Mouse (Mus musculus) stomach, embryonic 15.5 days (tissue): ENCODE results near the gene Dusp5. TPM values are rescaled to one million over a fixed set of nuclear protein-coding genes. Genes with fewer than 3 reads are reported as not detected.
"Not testable (repeated sequence)": the region's sequence is repeated elsewhere in the genome, so short reads cannot be mapped to it uniquely, and the experiment has no call there.

Experiments used
- ATAC-seq: fragments of 200-750 bp; cut with Nextera tagmentation; 2 replicates; pipeline ENCODE4 v1.8.0; 2017; ENCODE audit warnings: low read depth, moderate number of reproducible peaks, moderate TSS enrichment; ENCODE audit not compliant: insufficient read depth, low FRiP score
- H3K27ac ChIP-seq: fragments of 300-500 bp; sonication (generic); 2 replicates; pipeline ENCODE4 v1.5.1; 2015; ENCODE audit warnings: mild to moderate bottlenecking, inconsistent platforms
- H3K27me3 ChIP-seq: fragments of 300-500 bp; sonication (generic); replicated peaks from 2 replicates; pipeline ENCODE4 v1.6.1; 2015; ENCODE audit warnings: inconsistent platforms
- H3K36me3 ChIP-seq: fragments of 300-500 bp; sonication (generic); 2 replicates; pipeline ENCODE4 v1.6.1; 2015; ENCODE audit warnings: inconsistent platforms
- H3K4me1 ChIP-seq: fragments of 300-500 bp; sonication (generic); 2 replicates; pipeline ENCODE4 v1.6.1; 2015; ENCODE audit warnings: inconsistent platforms
- H3K4me2 ChIP-seq: fragments of 300-500 bp; sonication (generic); 2 replicates; pipeline ENCODE4 v1.6.1; 2015; ENCODE audit warnings: mild to moderate bottlenecking, inconsistent platforms
- H3K4me3 ChIP-seq: fragments of 300-500 bp; sonication (generic); replicated peaks from 2 replicates; pipeline ENCODE4 v1.5.1; 2015; ENCODE audit warnings: inconsistent platforms
- H3K9ac ChIP-seq: fragments of 300-500 bp; sonication (generic); 2 replicates; pipeline ENCODE4 v1.6.1; 2015; ENCODE audit warnings: inconsistent platforms
- H3K9me3 ChIP-seq: fragments of 300-500 bp; sonication (generic); 2 replicates; pipeline ENCODE4 v1.6.1; 2016; ENCODE audit warnings: inconsistent platforms
- WGBS: fragments of 180-500 bp; shearing (Covaris S2); methylation state at CpG from one replicate; pipeline ENCODE4 v1.1.7; 2015; 5-methylcytosine and 5-hydroxymethylcytosine counted together
- polyA plus RNA-seq: library from polyadenylated mRNA; unstranded; fragments of >200 nt; fragmentation: Nextera tagmentation; extraction: Ambion mirVana; gene quantifications from 2 replicates; pipeline ENCODE4 v1.2.1, GENCODE M21; 2015

The Dusp5 gene
- polyA plus RNA-seq, 1 experiment from 2014 or later, result 7.4 TPM

GRCm38 (mm10) chr19:53587686-53588085 is 58.8 kb downstream of the Dusp5 start:
- WGBS, result 91% methylated on average over 3 of the region's 3 CpGs
- not testable (repeated sequence) for H3K27me3 ChIP-seq, H3K36me3 ChIP-seq, ATAC-seq, H3K4me3 ChIP-seq, H3K27ac ChIP-seq, H3K4me1 ChIP-seq, H3K4me2 ChIP-seq, H3K9ac ChIP-seq, H3K9me3 ChIP-seq

- not testable (repeated sequence) for H3K9ac ChIP-seq, H3K27ac ChIP-seq, H3K36me3 ChIP-seq, H3K27me3 ChIP-seq, H3K4me2 ChIP-seq, H3K9me3 ChIP-seq, H3K4me3 ChIP-seq, H3K4me1 ChIP-seq, ATAC-seq
- WGBS, result 96% methylated on average over 7 of the region's 7 CpGs
These were observed 60.1 kb downstream of the Dusp5 start, which contains the start of gene Nutf2-ps1 for GRCm38 (mm10) chr19:53588968-53589367. Nutf2-ps1 (minus strand) TSS chr19:53589068.

Other genes with a start within 250 kb of the Dusp5 start
- 36.1 and 37.8 TPM in 2 replicates for gene Mxi1, start 218.6 kb upstream of the Dusp5 start, polyA plus RNA-seq
- gene Gm10197, start 157.3 kb upstream of the Dusp5 start, polyA plus RNA-seq, result 2.5 TPM in 1 of 2 replicates, not detected in the other
- gene Smndc1, start 138.5 kb upstream of the Dusp5 start, polyA plus RNA-seq, result 38.2 TPM in 2 replicates
- 377 and 407 TPM in 2 replicates for gene Nutf2-ps1, start 60.0 kb downstream of the Dusp5 start, polyA plus RNA-seq
- gene Smc3, start 71.3 kb downstream of the Dusp5 start, polyA plus RNA-seq, result 65.5 and 67.4 TPM in 2 replicates
- gene Rbm20, start 148.2 kb downstream of the Dusp5 start, polyA plus RNA-seq, result 0.59 and 0.96 TPM in 2 replicates